Mouse (Mus musculus) B cell, adult 62 days (primary cell): ENCODE results near the gene Ajuba. TPM values are rescaled to one million over a fixed set of nuclear protein-coding genes. Genes with fewer than 3 reads are reported as not detected.

Experiments used
- total RNA-seq: library from RNA; stranded (reverse); gene quantifications from 4 replicates; pipeline ENCODE4 v1.2.4, GENCODE M21; 2023

Gene Ajuba
- 0.17 to 0.22 TPM in 2 of 4 replicates, not detected in the others for total RNA-seq

GRCm38 (mm10) chr14:54577089-54577982 lies at the start of gene Ajuba:
Ajuba (minus strand) TSS chr14:54577558.

GRCm38 (mm10) chr14:54621133-54621532 lies 43.8 kb upstream of the Ajuba start, which contains the start of gene Psmb11:
Psmb11 (plus strand) TSS chr14:54621433.

GRCm38 (mm10) chr14:54617897-54618365 lies 40.6 kb upstream of the Ajuba start, which contains the start of gene Psmb5:
Psmb5 (minus strand) TSS chr14:54618022.

GRCm38 (mm10) chr14:54605752-54606321 lies 28.5 kb upstream of the Ajuba start, which contains the start of gene 4931414P19Rik:
4931414P19Rik (minus strand) TSS chr14:54605993.

GRCm38 (mm10) chr14:54553975-54554769 lies 23.2 kb downstream of the Ajuba start, which contains the start of gene Haus4:
Haus4 (minus strand) TSS chr14:54554616.

Other genes with a start within 250 kb of the Ajuba start
- 83.4 to 87.6 TPM (median 84.7 TPM) in 4 replicates for gene Oxa1l, start 216.7 kb downstream of the Ajuba start, total RNA-seq
- gene Slc7a7, start 159.8 kb downstream of the Ajuba start, total RNA-seq: 6.0 to 8.3 TPM (median 7.2 TPM) in 4 replicates
- 80.8 to 114 TPM (median 85.8 TPM) in 4 replicates for gene Mrpl52, start 150.6 kb downstream of the Ajuba start, total RNA-seq
- 0.47 to 0.92 TPM (median 0.78 TPM) in 4 replicates for gene Mmp14, start 145.9 kb downstream of the Ajuba start, total RNA-seq
- 174 to 205 TPM (median 187 TPM) in 4 replicates for gene Lrp10, start 113.4 kb downstream of the Ajuba start, total RNA-seq
- gene Rem2, start 101.5 kb downstream of the Ajuba start, total RNA-seq: 0.63 to 3.1 TPM (median 1.5 TPM) in 4 replicates
- 29.1 to 35.7 TPM (median 32.6 TPM) in 4 replicates for gene Prmt5, start 60.0 kb downstream of the Ajuba start, total RNA-seq
- gene Haus4, start 22.9 kb downstream of the Ajuba start, total RNA-seq: 10.3 to 17.1 TPM (median 11.5 TPM) in 4 replicates
- gene 4931414P19Rik, start 28.4 kb upstream of the Ajuba start, total RNA-seq: 4.6 to 9.6 TPM (median 5.2 TPM) in 4 replicates
- 50.0 to 57.9 TPM (median 52.8 TPM) in 4 replicates for gene Psmb5, start 40.5 kb upstream of the Ajuba start, total RNA-seq
- not detected in 4 replicates for gene Psmb11, start 43.9 kb upstream of the Ajuba start, total RNA-seq
- gene Gm17606, start 63.4 kb upstream of the Ajuba start, total RNA-seq: not detected in 4 replicates
- gene Cdh24, start 63.8 kb upstream of the Ajuba start, total RNA-seq: 2.9 to 5.7 TPM (median 3.5 TPM) in 4 replicates
- gene 1700123O20Rik, start 108.7 kb upstream of the Ajuba start, total RNA-seq: 28.7 to 31.2 TPM (median 29.6 TPM) in 4 replicates
- 517 to 556 TPM (median 537 TPM) in 4 replicates for gene Acin1, start 109.4 kb upstream of the Ajuba start, total RNA-seq
- not detected in 4 replicates for gene Gm29776, start 121.3 kb upstream of the Ajuba start, total RNA-seq
- not detected in 4 replicates for gene Cebpe, start 134.6 kb upstream of the Ajuba start, total RNA-seq
- gene Slc7a8, start 204.4 kb upstream of the Ajuba start, total RNA-seq: 0.23 to 0.75 TPM (median 0.39 TPM) in 4 replicates
- gene Rnf212b, start 236.6 kb upstream of the Ajuba start, total RNA-seq: not detected in 4 replicates